Mouse (Mus musculus) heart, adult 2 months (tissue): Measurements from ENCODE around the gene Polk.
A peak's percentile ranks its signal among the peaks of the same experiment; 100 is the strongest.

Source experiments
- CTCF ChIP-seq: fragments of 200-600 bp; IDR thresholded peaks from 2 replicates; pipeline ENCODE4 v1.8.1; 2022; ENCODE audit warnings: antibody characterized with exemption, mild to moderate bottlenecking, moderate library complexity
- EP300 ChIP-seq: fragments of 200-500 bp; IDR thresholded peaks from 2 replicates; pipeline ENCODE4 v1.6.1; 2011; ENCODE audit warnings: low read depth, low read length, control low read depth; ENCODE audit not compliant: insufficient read depth

DNA sequence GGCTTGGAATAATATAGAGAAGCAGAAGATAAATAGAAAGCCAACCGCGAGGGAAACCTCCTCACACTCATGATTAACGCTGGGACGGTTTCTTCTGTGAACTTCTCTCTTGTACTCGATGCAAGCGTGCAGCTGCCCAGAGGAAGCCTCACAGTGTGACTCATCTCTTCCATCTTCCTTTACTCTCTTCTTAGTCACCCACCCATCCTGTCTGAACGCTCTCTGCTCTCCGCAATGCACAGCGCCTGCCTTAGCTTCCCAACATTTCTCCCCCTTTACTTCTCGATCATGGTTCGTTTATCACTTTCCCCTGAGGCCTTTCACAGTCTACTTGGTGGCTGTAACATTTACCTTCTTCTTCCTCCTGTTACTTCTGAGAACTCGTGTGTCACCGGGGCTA is 31.7 kb downstream of the Polk start:
- no peak for TF ChIP-seq CTCF
- 0 out of 2 replicates have a peak, but pooled peaks have one; percentile 42 for TF ChIP-seq EP300
